Mouse (Mus musculus): ENCODE data around the gene Thumpd3.

- TF ChIP-seq ETS1 (IDR thresholded peaks at IDR 0.05; ENCODE audit: low read depth, low read length) = no peak
- TF ChIP-seq UBTF (IDR thresholded peaks at IDR 0.05; ENCODE audit: borderline replicate concordance, insufficient read depth, low read depth, low read length) = no peak
- TF ChIP-seq CTCF (IDR thresholded peaks at IDR 0.05 in 2 of 3, conservative IDR thresholded peaks at IDR 0.05 in 1 of 3; ENCODE audit: control insufficient read depth in 1 of 3, insufficient read depth in 1 of 3, low read depth in 2 of 3, low read length in 3 of 3, poor library complexity in 1 of 3, severe bottlenecking in 1 of 3) = no peak
- no peak for TF ChIP-seq E2F4 (IDR thresholded peaks at IDR 0.05; ENCODE audit: borderline replicate concordance, low read depth, low read length)
- TF ChIP-seq MYB (IDR thresholded peaks at IDR 0.05; ENCODE audit: low read depth, low read length) = no peak
- TF ChIP-seq TBP (IDR thresholded peaks at IDR 0.05; ENCODE audit: low read depth, low read length) = no peak
- TF ChIP-seq ZNF384 (IDR thresholded peaks at IDR 0.05; ENCODE audit: low read depth, low read length) = no peak
- no peak for TF ChIP-seq POLR2A (IDR thresholded peaks at IDR 0.05; ENCODE audit: control insufficient read depth in 1 of 2, insufficient read depth in 1 of 2, low read depth in 1 of 2, low read length in 2 of 2, poor library complexity in 1 of 2)
- no peak for TF ChIP-seq EP300 (IDR thresholded peaks at IDR 0.05; ENCODE audit: low read depth in 1 of 2, low read length in 2 of 2)
- no peak for TF ChIP-seq POLR2AphosphoS2 (IDR thresholded peaks at IDR 0.05; ENCODE audit: low read length)
- TF ChIP-seq BHLHE40 (IDR thresholded peaks at IDR 0.05; ENCODE audit: borderline replicate concordance, low read depth, low read length) = no peak
Measured at GRCm38 (mm10) chr6:113030553-113030952, 15.5 kb upstream of the Thumpd3 start.
